Mouse (Mus musculus) cortical plate, adult 2 months (tissue): Measurements from ENCODE around the gene Chid1.

Experiments
- CTCF ChIP-seq: fragments of 200-500 bp; IDR thresholded peaks from 2 replicates; pipeline ENCODE4 v1.5.1; 2011; ENCODE audit warnings: mild to moderate bottlenecking, control low read depth, low read length; ENCODE audit not compliant: insufficient read depth; ENCODE audit errors: extremely low read depth
- POLR2A ChIP-seq: fragments of 200-500 bp; IDR thresholded peaks from 2 replicates; pipeline ENCODE4 v1.6.1; 2011; ENCODE audit warnings: mild to moderate bottlenecking, low read length, control low read depth; ENCODE audit not compliant: insufficient read depth; ENCODE audit errors: extremely low read depth

- TF ChIP-seq CTCF (no peak), POLR2A (no peak)
These were observed 10.8 kb upstream of the Chid1 start for GRCm38 (mm10) chr7:141550464-141550863.
